Mouse (Mus musculus) liver, embryonic 14.5 days (tissue): ENCODE data around the gene Olfr1279. TPM values are rescaled to one million over a fixed set of nuclear protein-coding genes. Genes with fewer than 3 reads are reported as not detected.
"Not testable (repeated sequence)": the region's sequence is repeated elsewhere in the genome, so short reads cannot be mapped to it uniquely, and the experiment has no call there.

Source experiments
- ATAC-seq: fragments of 200-750 bp; cut with Nextera tagmentation; 2 replicates; pipeline ENCODE4 v1.8.0; 2017; ENCODE audit warnings: moderate number of reproducible peaks, mild to moderate bottlenecking, moderate library complexity; ENCODE audit not compliant: insufficient read depth
- DNase-seq, 3 experiments: peaks; one replicate each; pipeline ENCODE4 v3.0.0-alpha.2; 2012 to 2013; ENCODE audit warnings: low read depth in 3 of 3, low spot score in 3 of 3
- H3K27ac ChIP-seq: fragments of 300-500 bp; sonication (generic); 2 replicates; pipeline ENCODE4 v1.5.1; 2014; ENCODE audit warnings: moderate library complexity, mild to moderate bottlenecking, control low read depth, inconsistent platforms
- H3K27me3 ChIP-seq: fragments of 300-500 bp; sonication (generic); 2 replicates; pipeline ENCODE4 v1.6.1; 2014; ENCODE audit warnings: mild to moderate bottlenecking, low read length, moderate library complexity; ENCODE audit not compliant: control insufficient read depth, insufficient read depth
- H3K36me3 ChIP-seq: fragments of 300-500 bp; sonication (generic); replicated peaks from 2 replicates; pipeline ENCODE4 v1.6.1; 2014; ENCODE audit warnings: low read depth; ENCODE audit not compliant: control insufficient read depth, insufficient read depth
- H3K4me1 ChIP-seq, 2 experiments: fragments of 200-500 bp in 1 of 2; fragments of 300-500 bp in 1 of 2; sonication (generic) in 1 of 2; replicated peaks; 2 replicates each; pipeline ENCODE4 v1.6.1; 2012 to 2014; ENCODE audit warnings: antibody characterized with exemption in 1 of 2, inconsistent platforms in 1 of 2, low read length in 1 of 2; ENCODE audit not compliant: control insufficient read depth in 2 of 2, insufficient read depth in 2 of 2
- H3K4me2 ChIP-seq: fragments of 300-500 bp; sonication (generic); 2 replicates; pipeline ENCODE4 v1.6.1; 2014; ENCODE audit warnings: low read depth, mild to moderate bottlenecking, control low read depth, moderate library complexity
- H3K4me3 ChIP-seq, 2 experiments: fragments of 200-500 bp in 1 of 2; fragments of 300-500 bp in 1 of 2; sonication (generic) in 1 of 2; 2 replicates each; pipeline ENCODE4 v1.5.1; 2012 to 2014; ENCODE audit warnings: low read depth in 2 of 2, low read length in 2 of 2, mild to moderate bottlenecking in 2 of 2, control low read depth in 1 of 2, inconsistent platforms in 1 of 2, moderate library complexity in 1 of 2; ENCODE audit not compliant: insufficient read depth in 1 of 2
- H3K9ac ChIP-seq: fragments of 300-500 bp; sonication (generic); replicated peaks from 2 replicates; pipeline ENCODE4 v1.6.1; 2014; ENCODE audit warnings: mild to moderate bottlenecking, control low read depth, moderate library complexity
- H3K9me3 ChIP-seq: fragments of 300-500 bp; sonication (generic); 2 replicates; pipeline ENCODE4 v1.6.1; 2016; ENCODE audit warnings: low read length, mixed read lengths; ENCODE audit not compliant: control insufficient read depth
- CTCF ChIP-seq: IDR thresholded peaks from 2 replicates; pipeline ENCODE4 v1.5.1; 2016; ENCODE audit warnings: antibody characterized with exemption, low read depth, control low read depth
- EP300 ChIP-seq: IDR thresholded peaks from 2 replicates; pipeline ENCODE4 v1.6.1; 2016; ENCODE audit warnings: antibody characterized with exemption, low read depth
- WGBS: fragments of 180-500 bp; shearing (Covaris S2); extraction: QIAGEN DNeasy Blood & Tissue Kit; methylation state at CpG from one replicate; pipeline ENCODE4 v1.1.7; 2014; ENCODE audit not compliant: insufficient replicate concordance; 5-methylcytosine and 5-hydroxymethylcytosine counted together
- polyA plus RNA-seq, 2 experiments: library from polyadenylated mRNA; depleted of rRNA in 1 of 2; stranded (reverse) in 1 of 2; unstranded in 1 of 2; fragments of >200 nt; fragmentation: Nextera tagmentation in 1 of 2; extraction: Ambion mirVana in 1 of 2; gene quantifications; 2 replicates each; pipeline versions ENCODE4 v1.2.1 to v1.2.3; 2012 to 2014

Gene Olfr1279
- polyA plus RNA-seq, 2 experiments = not detected

GRCm38 (mm10) chr2:111326220-111326619 is 25.8 kb downstream of the Olfr1279 start, which contains the start of gene Olfr1281:
TSS of gene Olfr1281 (plus strand) at chr2:111326520.
- H3K27me3 ChIP-seq = no peaks in the 10 kb centered on the region
- no peak for DNase-seq
- TF ChIP-seq CTCF (no peak), EP300 (no peak)
- no peak within 1 kb of the TSS for H3K4me2 ChIP-seq
- no peaks in the 10 kb centered on the region for H3K36me3 ChIP-seq
- no peaks in the 10 kb centered on the region for H3K4me1 ChIP-seq
- WGBS = 42% methylated on average over 2 of the region's 2 CpGs
- H3K9ac ChIP-seq = no peak within 1 kb of the TSS
- no peak within 1 kb of the TSS for H3K27ac ChIP-seq
- H3K4me3 ChIP-seq = no peak within 1 kb of the TSS
- no peak for ATAC-seq
- no peaks in the 10 kb centered on the region for H3K9me3 ChIP-seq

DNA sequence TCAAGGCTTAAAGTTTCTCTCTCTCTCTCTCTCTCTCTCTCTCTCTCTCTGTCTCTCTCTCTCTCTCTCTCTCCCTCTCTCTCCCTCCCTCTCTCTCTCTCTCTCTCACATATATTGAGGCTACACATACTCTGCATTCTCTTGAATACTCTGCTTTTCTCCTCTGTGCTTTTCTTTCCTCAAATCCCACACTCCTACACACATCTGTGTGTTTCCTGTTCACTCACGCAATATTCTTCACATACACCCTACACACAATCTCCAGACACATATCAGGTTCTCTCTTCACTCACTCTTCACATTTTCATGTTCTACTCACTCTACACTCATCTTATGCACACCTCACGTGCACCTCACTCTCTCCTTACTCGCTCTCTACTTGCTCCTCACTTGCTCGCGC is 33.3 kb downstream of the Olfr1279 start:
- H3K9ac ChIP-seq, ATAC-seq, H3K4me3 ChIP-seq, H3K27ac ChIP-seq, DNase-seq, H3K27me3 ChIP-seq, H3K9me3 ChIP-seq, H3K36me3 ChIP-seq, H3K4me2 ChIP-seq, H3K4me1 ChIP-seq: not testable (repeated sequence)
- WGBS = 69% methylated on average over 5 of the region's 5 CpGs

- H3K4me2 ChIP-seq = no peak within 1 kb of the TSS
- TF ChIP-seq EP300 = no peak
- no peak within 1 kb of the TSS for H3K4me3 ChIP-seq
- WGBS = 37% methylated on average over 2 of the region's 2 CpGs
- no peaks in the 10 kb centered on the region for H3K27me3 ChIP-seq
- H3K4me1 ChIP-seq = no peaks in the 10 kb centered on the region
- ATAC-seq (no peak), DNase-seq (no peak)
- no peaks in the 10 kb centered on the region for H3K9me3 ChIP-seq
- H3K9ac ChIP-seq = no peak within 1 kb of the TSS
- H3K27ac ChIP-seq = no peak within 1 kb of the TSS
- no peaks in the 10 kb centered on the region for H3K36me3 ChIP-seq
Measured at GRCm38 (mm10) chr2:111335976-111336375, 35.5 kb downstream of the Olfr1279 start, which contains the start of gene Olfr1282. TSS of gene Olfr1282 (minus strand) at chr2:111336076.

Other genes starting within 250 kb of the Olfr1279 start
- not detected in 2 replicates for gene Gm13941, start 194.7 kb upstream of the Olfr1279 start, polyA plus RNA-seq (2012; rRNA removed)
- not detected in 2 replicates for gene Gm13941, start 194.7 kb upstream of the Olfr1279 start, polyA plus RNA-seq (2014; fragmentation: Nextera tagmentation; extraction: Ambion mirVana)
- not detected in 2 replicates for gene Gm15130, start 147.7 kb upstream of the Olfr1279 start, polyA plus RNA-seq (2012; rRNA removed)
- not detected in 2 replicates for gene Gm15130, start 147.7 kb upstream of the Olfr1279 start, polyA plus RNA-seq (2014; fragmentation: Nextera tagmentation; extraction: Ambion mirVana)
- not detected in 2 replicates for gene 4930430A15Rik, start 71.0 kb upstream of the Olfr1279 start, polyA plus RNA-seq (2012; rRNA removed)
- not detected in 2 replicates for gene 4930430A15Rik, start 71.0 kb upstream of the Olfr1279 start, polyA plus RNA-seq (2014; fragmentation: Nextera tagmentation; extraction: Ambion mirVana)
- not detected in 2 replicates for gene Olfr1275, start 65.3 kb upstream of the Olfr1279 start, polyA plus RNA-seq (2012; rRNA removed)
- gene Olfr1275, start 65.3 kb upstream of the Olfr1279 start, polyA plus RNA-seq (2014; fragmentation: Nextera tagmentation; extraction: Ambion mirVana) = not detected in 2 replicates
- not detected in 2 replicates for gene Olfr1276, start 46.1 kb upstream of the Olfr1279 start, polyA plus RNA-seq (2012; rRNA removed)
- not detected in 2 replicates for gene Olfr1276, start 46.1 kb upstream of the Olfr1279 start, polyA plus RNA-seq (2014; fragmentation: Nextera tagmentation; extraction: Ambion mirVana)
- gene Olfr1277, start 26.5 kb upstream of the Olfr1279 start, polyA plus RNA-seq (2012; rRNA removed) = not detected in 2 replicates
- not detected in 2 replicates for gene Olfr1277, start 26.5 kb upstream of the Olfr1279 start, polyA plus RNA-seq (2014; fragmentation: Nextera tagmentation; extraction: Ambion mirVana)
- gene Olfr1278, start 10.5 kb upstream of the Olfr1279 start, polyA plus RNA-seq (2012; rRNA removed) = not detected in 2 replicates
- not detected in 2 replicates for gene Olfr1278, start 10.5 kb upstream of the Olfr1279 start, polyA plus RNA-seq (2014; fragmentation: Nextera tagmentation; extraction: Ambion mirVana)
- gene Olfr1280, start 13.4 kb downstream of the Olfr1279 start, polyA plus RNA-seq (2012; rRNA removed) = not detected in 2 replicates
- gene Olfr1280, start 13.4 kb downstream of the Olfr1279 start, polyA plus RNA-seq (2014; fragmentation: Nextera tagmentation; extraction: Ambion mirVana) = not detected in 2 replicates
- gene Olfr1281, start 25.9 kb downstream of the Olfr1279 start, polyA plus RNA-seq (2012; rRNA removed) = not detected in 2 replicates
- gene Olfr1281, start 25.9 kb downstream of the Olfr1279 start, polyA plus RNA-seq (2014; fragmentation: Nextera tagmentation; extraction: Ambion mirVana) = not detected in 2 replicates
- gene Olfr1282, start 35.4 kb downstream of the Olfr1279 start, polyA plus RNA-seq (2012; rRNA removed) = not detected in 2 replicates
- not detected in 2 replicates for gene Olfr1282, start 35.4 kb downstream of the Olfr1279 start, polyA plus RNA-seq (2014; fragmentation: Nextera tagmentation; extraction: Ambion mirVana)
- gene Olfr1283, start 66.2 kb downstream of the Olfr1279 start, polyA plus RNA-seq (2012; rRNA removed) = not detected in 2 replicates
- gene Olfr1283, start 66.2 kb downstream of the Olfr1279 start, polyA plus RNA-seq (2014; fragmentation: Nextera tagmentation; extraction: Ambion mirVana) = not detected in 2 replicates
- not detected in 2 replicates for gene Olfr1284, start 74.9 kb downstream of the Olfr1279 start, polyA plus RNA-seq (2012; rRNA removed)
- not detected in 2 replicates for gene Olfr1284, start 74.9 kb downstream of the Olfr1279 start, polyA plus RNA-seq (2014; fragmentation: Nextera tagmentation; extraction: Ambion mirVana)
- not detected in 2 replicates for gene Olfr1286, start 122.5 kb downstream of the Olfr1279 start, polyA plus RNA-seq (2012; rRNA removed)
- gene Olfr1286, start 122.5 kb downstream of the Olfr1279 start, polyA plus RNA-seq (2014; fragmentation: Nextera tagmentation; extraction: Ambion mirVana) = not detected in 2 replicates
- not detected in 2 replicates for gene Olfr1287, start 148.5 kb downstream of the Olfr1279 start, polyA plus RNA-seq (2012; rRNA removed)
- gene Olfr1287, start 148.5 kb downstream of the Olfr1279 start, polyA plus RNA-seq (2014; fragmentation: Nextera tagmentation; extraction: Ambion mirVana) = not detected in 2 replicates
- gene Olfr1288, start 173.5 kb downstream of the Olfr1279 start, polyA plus RNA-seq (2012; rRNA removed) = not detected in 2 replicates
- not detected in 2 replicates for gene Olfr1288, start 173.5 kb downstream of the Olfr1279 start, polyA plus RNA-seq (2014; fragmentation: Nextera tagmentation; extraction: Ambion mirVana)
- not detected in 2 replicates for gene Olfr1289, start 180.2 kb downstream of the Olfr1279 start, polyA plus RNA-seq (2012; rRNA removed)
- gene Olfr1289, start 180.2 kb downstream of the Olfr1279 start, polyA plus RNA-seq (2014; fragmentation: Nextera tagmentation; extraction: Ambion mirVana) = not detected in 2 replicates
- not detected in 2 replicates for gene Olfr1290, start 193.2 kb downstream of the Olfr1279 start, polyA plus RNA-seq (2012; rRNA removed)
- not detected in 2 replicates for gene Olfr1290, start 193.2 kb downstream of the Olfr1279 start, polyA plus RNA-seq (2014; fragmentation: Nextera tagmentation; extraction: Ambion mirVana)
- gene Olfr1291-ps1, start 196.5 kb downstream of the Olfr1279 start, polyA plus RNA-seq (2012; rRNA removed) = not detected in 2 replicates
- gene Olfr1291-ps1, start 196.5 kb downstream of the Olfr1279 start, polyA plus RNA-seq (2014; fragmentation: Nextera tagmentation; extraction: Ambion mirVana) = not detected in 2 replicates
- gene Olfr1293-ps, start 224.6 kb downstream of the Olfr1279 start, polyA plus RNA-seq (2012; rRNA removed) = not detected in 2 replicates
- gene Olfr1293-ps, start 224.6 kb downstream of the Olfr1279 start, polyA plus RNA-seq (2014; fragmentation: Nextera tagmentation; extraction: Ambion mirVana) = not detected in 2 replicates
- not detected in 2 replicates for gene Olfr1294, start 239.7 kb downstream of the Olfr1279 start, polyA plus RNA-seq (2012; rRNA removed)
- not detected in 2 replicates for gene Olfr1294, start 239.7 kb downstream of the Olfr1279 start, polyA plus RNA-seq (2014; fragmentation: Nextera tagmentation; extraction: Ambion mirVana)